Mouse (Mus musculus) megakaryocyte, embryonic 14.5 days (primary cell): Measurements from ENCODE around the gene Tnfsf13b.

Source experiments
- FLI1 ChIP-seq: IDR thresholded peaks from 2 replicates; pipeline ENCODE4 v1.6.1; 2012; ENCODE audit warnings: low read length, inconsistent platforms, mixed read lengths
- GATA1 ChIP-seq: IDR thresholded peaks from 3 replicates; pipeline ENCODE4 v1.6.1; 2012; ENCODE audit warnings: mixed read lengths, low read length, inconsistent platforms, borderline replicate concordance

DNA sequence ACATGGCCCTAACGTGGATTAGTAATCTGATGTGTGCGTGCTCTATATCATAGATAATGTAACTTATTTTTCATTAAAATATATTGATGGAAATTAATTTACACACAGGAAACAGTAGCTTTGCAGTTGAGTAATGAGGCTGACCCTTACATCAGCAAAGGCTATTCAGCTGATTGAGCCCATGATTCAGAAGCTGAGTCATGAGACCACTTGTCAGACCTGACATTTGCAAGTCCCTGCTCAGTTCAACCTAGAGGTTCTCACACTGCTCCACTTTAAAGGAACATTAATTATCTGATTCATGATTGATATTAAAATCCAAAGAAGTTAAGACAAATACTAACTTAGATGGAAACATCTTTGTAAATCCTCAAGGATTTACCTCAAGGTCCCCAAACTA, 46.3 kb upstream of the Tnfsf13b start:
- TF ChIP-seq GATA1: no peak
- no peak for TF ChIP-seq FLI1
